Mouse (Mus musculus): ENCODE measurements around the gene Zbp1.

Gene Zbp1

GRCm38 (mm10) chr2:173247197-173247596 lies 28.5 kb upstream of the Zbp1 start:
- no peak for DNase-seq (ENCODE audit: low spot score in 2 of 2)

GRCm38 (mm10) chr2:173246688-173247087 lies 28.0 kb upstream of the Zbp1 start:
- DNase-seq (ENCODE audit: low spot score in 2 of 2): no peak

GRCm38 (mm10) chr2:173245258-173245657 lies 26.5 kb upstream of the Zbp1 start:
- no peak for DNase-seq (ENCODE audit: low spot score in 2 of 2)

- DNase-seq (ENCODE audit: low spot score in 2 of 2): no peak
Observed at GRCm38 (mm10) chr2:173244108-173244507, 25.4 kb upstream of the Zbp1 start.

GRCm38 (mm10) chr2:173243616-173244015 lies 24.9 kb upstream of the Zbp1 start:
- DNase-seq (ENCODE audit: low spot score in 2 of 2): no peak

GRCm38 (mm10) chr2:173242874-173243273 lies 24.2 kb upstream of the Zbp1 start:
- DNase-seq (ENCODE audit: low spot score in 2 of 2): no peak

GRCm38 (mm10) chr2:173240738-173241137 lies 22.0 kb upstream of the Zbp1 start:
- DNase-seq (ENCODE audit: low spot score in 2 of 2): no peak

- DNase-seq (ENCODE audit: low spot score in 2 of 2): no peak
Observed at GRCm38 (mm10) chr2:173238522-173238921, 19.8 kb upstream of the Zbp1 start.

GRCm38 (mm10) chr2:173235435-173236332 lies 17.0 kb upstream of the Zbp1 start:
- DNase-seq (ENCODE audit: low spot score in 2 of 2): no peak

GRCm38 (mm10) chr2:173232766-173233099 lies 14.0 kb upstream of the Zbp1 start:
- DNase-seq (ENCODE audit: low spot score in 2 of 2): no peak

GRCm38 (mm10) chr2:173232065-173232765 lies 13.5 kb upstream of the Zbp1 start:
- DNase-seq (ENCODE audit: low spot score in 2 of 2): no peak

GRCm38 (mm10) chr2:173229578-173230224 lies 11.0 kb upstream of the Zbp1 start:
- peak; percentile 57 to 83 for DNase-seq (ENCODE audit: low spot score in 2 of 2)

GRCm38 (mm10) chr2:173228567-173228966 lies 9.8 kb upstream of the Zbp1 start:
- no peak for DNase-seq (ENCODE audit: low spot score in 2 of 2)

GRCm38 (mm10) chr2:173226792-173227191 lies 8.1 kb upstream of the Zbp1 start:
- no peak for DNase-seq (ENCODE audit: low spot score in 2 of 2)

- DNase-seq (ENCODE audit: low spot score in 2 of 2): no peak
Observed at GRCm38 (mm10) chr2:173225906-173226305, 7.2 kb upstream of the Zbp1 start.

- DNase-seq (ENCODE audit: low spot score in 2 of 2): no peak
Observed at GRCm38 (mm10) chr2:173224832-173225231, 6.1 kb upstream of the Zbp1 start.

GRCm38 (mm10) chr2:173224097-173224496 lies 5.4 kb upstream of the Zbp1 start:
- DNase-seq (ENCODE audit: low spot score in 2 of 2): no peak

- DNase-seq (ENCODE audit: low spot score in 2 of 2): no peak
Observed at GRCm38 (mm10) chr2:173223496-173223895, 4.8 kb upstream of the Zbp1 start.

- no peak for DNase-seq (ENCODE audit: low spot score in 2 of 2)
Observed at GRCm38 (mm10) chr2:173220754-173221153, 2.0 kb upstream of the Zbp1 start.

- peak; percentile 66 to 75 for DNase-seq (ENCODE audit: low spot score in 2 of 2)
Observed at GRCm38 (mm10) chr2:173219256-173219954, 682 bp upstream of the Zbp1 start.

- no peak for DNase-seq (ENCODE audit: low spot score in 2 of 2)
Observed at GRCm38 (mm10) chr2:173217763-173218258, 912 bp downstream of the Zbp1 start.

GRCm38 (mm10) chr2:173217246-173217645 lies 1.5 kb downstream of the Zbp1 start:
- DNase-seq (ENCODE audit: low spot score in 2 of 2): no peak

All from heart, adult 9 months (tissue).